Mouse (Mus musculus): ENCODE data around the gene Fam228a. TPM values are rescaled to one million over a fixed set of nuclear protein-coding genes. Genes with fewer than 3 reads are reported as not detected.

The Fam228a gene
- polyA plus RNA-seq, 1 experiment from 2014 or later = 0.60 TPM

DNA sequence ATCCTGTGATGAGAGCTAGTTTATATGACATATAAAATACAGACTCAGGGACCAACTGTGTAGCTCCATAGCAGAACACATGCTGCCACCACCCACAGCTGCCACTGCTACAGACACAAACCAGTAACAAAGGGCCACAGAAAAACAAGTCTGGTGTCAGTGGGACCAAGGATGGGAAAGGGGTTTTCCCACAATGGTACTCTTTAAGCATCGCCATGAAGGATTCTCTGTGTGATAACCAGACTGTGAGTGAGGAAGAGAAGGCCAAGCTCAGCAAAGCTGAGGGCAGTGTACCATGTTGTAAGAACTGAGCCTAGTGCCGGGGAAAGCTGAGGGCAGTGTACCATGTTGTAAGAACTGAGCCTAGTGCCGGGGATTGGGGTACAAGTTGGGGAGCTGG is 47.0 kb downstream of the Fam228a start:
- Histone ChIP-seq H3K4me1 (ENCODE audit: control insufficient read depth, insufficient read depth, low read length) (no peaks in the 10 kb centered on the region), H3K27ac (replicated peaks; ENCODE audit: low read depth, low read length) (no peak overlapping the region), H3K4me3 (ENCODE audit: low read depth, low read length) (no peak overlapping the region), H3K36me3 (replicated peaks; ENCODE audit: control insufficient read depth, insufficient read depth, low read depth, low read length) (no peaks in the 10 kb centered on the region), H3K27me3 (ENCODE audit: control insufficient read depth, insufficient read depth, low read length) (no peaks in the 10 kb centered on the region), H3K4me2 (ENCODE audit: low read depth, low read length) (no peak overlapping the region), H3K9me3 (replicated peaks; ENCODE audit: control insufficient read depth, low read length) (no peaks in the 10 kb centered on the region), H3K9ac (replicated peaks; ENCODE audit: low read length) (no peak overlapping the region)
- ATAC-seq (replicated peaks; ENCODE audit: insufficient number of reproducible peaks, low FRiP score, low TSS enrichment, low read depth) = no peak
- 87% methylated on average over 3 of the region's 3 CpGs for WGBS
- no peak for DNase-seq (ENCODE audit: low spot score)

DNA sequence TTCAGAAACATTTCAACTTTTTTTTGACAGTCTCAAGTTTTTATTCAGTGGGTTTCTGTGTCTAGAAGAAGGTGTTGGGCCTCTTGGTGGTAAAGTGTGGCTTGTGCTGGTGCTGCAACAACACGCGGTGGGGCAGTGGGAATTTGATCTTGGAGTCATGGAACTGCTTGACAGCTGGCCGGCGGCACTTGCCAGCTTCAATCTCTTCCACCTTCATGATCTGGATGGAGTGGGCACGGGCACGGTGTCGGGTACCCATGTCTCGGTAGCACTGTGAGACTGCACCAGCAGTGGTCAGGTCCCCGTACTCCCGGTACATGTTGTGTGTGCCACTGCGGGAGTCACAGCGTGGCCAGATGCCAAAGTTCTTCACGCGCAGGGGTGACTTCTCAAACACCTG is 48.9 kb downstream of the Fam228a start:
- no peaks in the 10 kb centered on the region for H3K4me1 ChIP-seq (ENCODE audit: control insufficient read depth, insufficient read depth, low read length)
- H3K4me2 ChIP-seq (ENCODE audit: low read depth, low read length) = no peak overlapping the region
- no peak overlapping the region for H3K9ac ChIP-seq (replicated peaks; ENCODE audit: low read length)
- no peaks in the 10 kb centered on the region for H3K9me3 ChIP-seq (replicated peaks; ENCODE audit: control insufficient read depth, low read length)
- DNase-seq (ENCODE audit: low spot score) (no peak), ATAC-seq (replicated peaks; ENCODE audit: insufficient number of reproducible peaks, low FRiP score, low TSS enrichment, low read depth) (no peak)
- H3K4me3 ChIP-seq (ENCODE audit: low read depth, low read length) = no peak overlapping the region
- no peaks in the 10 kb centered on the region for H3K36me3 ChIP-seq (replicated peaks; ENCODE audit: control insufficient read depth, insufficient read depth, low read depth, low read length)
- no peaks in the 10 kb centered on the region for H3K27me3 ChIP-seq (ENCODE audit: control insufficient read depth, insufficient read depth, low read length)
- WGBS = 94% methylated on average over 14 of the region's 14 CpGs
- H3K27ac ChIP-seq (replicated peaks; ENCODE audit: low read depth, low read length) = no peak overlapping the region

DNA sequence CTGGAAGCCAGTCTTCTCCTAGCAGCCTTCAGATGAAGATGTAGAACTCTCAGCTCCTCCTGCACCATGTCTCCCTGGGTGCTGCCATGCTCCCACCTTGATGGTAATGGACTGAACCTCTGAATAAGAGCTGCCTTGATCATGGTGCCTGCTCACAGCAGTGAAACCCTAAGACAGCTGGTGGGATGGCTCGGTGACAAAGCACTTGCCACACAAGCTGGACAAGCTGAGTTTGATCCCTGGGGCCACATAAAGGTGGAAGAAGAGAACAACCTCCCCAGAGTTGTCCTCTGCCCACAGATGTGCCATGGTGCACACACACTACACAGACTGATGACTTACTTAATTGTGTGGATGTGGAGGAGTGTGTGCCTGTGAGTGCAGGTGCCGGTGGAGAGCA is 49.8 kb downstream of the Fam228a start:
- Histone ChIP-seq H3K27me3 (ENCODE audit: control insufficient read depth, insufficient read depth, low read length) (no peaks in the 10 kb centered on the region), H3K36me3 (replicated peaks; ENCODE audit: control insufficient read depth, insufficient read depth, low read depth, low read length) (no peaks in the 10 kb centered on the region), H3K4me1 (ENCODE audit: control insufficient read depth, insufficient read depth, low read length) (no peaks in the 10 kb centered on the region), H3K27ac (replicated peaks; ENCODE audit: low read depth, low read length) (no peak overlapping the region), H3K4me3 (ENCODE audit: low read depth, low read length) (no peak overlapping the region), H3K9me3 (replicated peaks; ENCODE audit: control insufficient read depth, low read length) (no peaks in the 10 kb centered on the region), H3K9ac (replicated peaks; ENCODE audit: low read length) (no peak overlapping the region), H3K4me2 (ENCODE audit: low read depth, low read length) (no peak overlapping the region)
- DNase-seq (ENCODE audit: low spot score) (no peak), ATAC-seq (replicated peaks; ENCODE audit: insufficient number of reproducible peaks, low FRiP score, low TSS enrichment, low read depth) (no peak)
- 81% methylated on average over 2 of the region's 2 CpGs for WGBS

DNA sequence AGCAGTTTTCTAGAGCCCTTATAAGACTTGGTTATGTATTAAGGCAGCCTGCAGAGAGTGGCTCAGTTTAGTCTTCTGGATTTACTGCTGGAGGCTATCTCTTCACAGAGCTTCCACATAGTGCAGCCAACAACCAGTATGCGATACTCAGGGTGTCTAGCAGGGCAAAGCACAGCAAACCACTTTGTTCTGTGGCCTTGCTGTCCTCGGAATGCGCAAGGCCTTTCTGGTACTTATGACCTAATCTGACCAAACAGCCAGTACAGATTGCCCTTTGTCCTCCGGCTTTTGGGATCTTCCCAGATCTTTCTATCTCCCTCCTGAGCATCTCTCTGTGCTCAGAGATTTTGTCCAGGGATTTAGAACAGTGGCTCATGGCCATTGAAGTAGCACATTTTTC is 52.8 kb downstream of the Fam228a start:
- Histone ChIP-seq H3K4me2 (ENCODE audit: low read depth, low read length) (no peak overlapping the region), H3K9ac (replicated peaks; ENCODE audit: low read length) (no peak overlapping the region), H3K36me3 (replicated peaks; ENCODE audit: control insufficient read depth, insufficient read depth, low read depth, low read length) (no peaks in the 10 kb centered on the region), H3K4me1 (ENCODE audit: control insufficient read depth, insufficient read depth, low read length) (no peaks in the 10 kb centered on the region), H3K27ac (replicated peaks; ENCODE audit: low read depth, low read length) (no peak overlapping the region), H3K4me3 (ENCODE audit: low read depth, low read length) (no peak overlapping the region), H3K27me3 (ENCODE audit: control insufficient read depth, insufficient read depth, low read length) (no peaks in the 10 kb centered on the region), H3K9me3 (replicated peaks; ENCODE audit: control insufficient read depth, low read length) (no peaks in the 10 kb centered on the region)
- 61% methylated on average over 4 of the region's 4 CpGs for WGBS
- no peak for DNase-seq (ENCODE audit: low spot score)
- no peak for ATAC-seq (replicated peaks; ENCODE audit: insufficient number of reproducible peaks, low FRiP score, low TSS enrichment, low read depth)

DNA sequence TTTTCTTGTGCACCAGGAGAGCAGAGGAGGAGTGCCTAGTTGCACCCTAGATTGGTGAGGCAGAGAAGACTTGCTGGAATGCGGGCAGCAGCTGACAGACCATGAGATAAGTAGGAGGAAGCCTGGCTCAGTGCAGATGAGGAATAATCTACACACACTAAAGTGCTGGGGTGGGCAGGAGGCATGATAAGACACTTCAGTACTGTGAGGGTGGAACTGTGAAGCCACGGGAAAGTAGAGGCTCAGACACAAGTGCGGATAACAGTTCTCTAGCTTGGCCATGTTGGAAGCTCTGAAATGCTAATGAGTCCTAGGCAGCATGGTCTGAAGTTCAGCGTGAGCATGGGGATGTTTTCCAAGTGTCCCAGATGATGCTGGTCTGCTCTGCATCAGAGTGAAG is 58.3 kb downstream of the Fam228a start:
- no peaks in the 10 kb centered on the region for H3K9me3 ChIP-seq (replicated peaks; ENCODE audit: control insufficient read depth, low read length)

DNA sequence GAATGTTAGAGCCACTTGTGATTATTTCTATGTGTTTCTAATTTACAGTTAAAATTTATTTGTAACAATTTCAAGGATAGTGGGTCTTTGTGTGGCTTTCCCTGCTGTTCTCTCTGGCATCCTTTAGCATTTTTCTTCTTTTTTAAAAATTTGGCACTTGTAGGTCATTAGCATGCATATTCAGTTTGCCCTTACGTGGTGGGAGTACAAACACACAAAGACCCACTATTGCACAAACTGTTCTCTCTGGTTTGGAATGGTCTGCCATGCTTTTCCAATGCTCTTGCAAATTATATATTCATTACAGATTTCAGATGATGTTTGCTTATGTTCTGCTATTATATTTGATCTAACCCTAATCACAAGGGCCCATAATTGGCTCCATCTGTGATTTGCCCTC is 61.9 kb downstream of the Fam228a start:
- H3K4me2 ChIP-seq (ENCODE audit: low read depth, low read length) = no peak overlapping the region
- H3K36me3 ChIP-seq (replicated peaks; ENCODE audit: control insufficient read depth, insufficient read depth, low read depth, low read length) = no peaks in the 10 kb centered on the region
- no peaks in the 10 kb centered on the region for H3K27me3 ChIP-seq (ENCODE audit: control insufficient read depth, insufficient read depth, low read length)
- H3K27ac ChIP-seq (replicated peaks; ENCODE audit: low read depth, low read length) = no peak overlapping the region
- ATAC-seq (replicated peaks; ENCODE audit: insufficient number of reproducible peaks, low FRiP score, low TSS enrichment, low read depth) (no peak), DNase-seq (ENCODE audit: low spot score) (no peak)
- no peak overlapping the region for H3K9ac ChIP-seq (replicated peaks; ENCODE audit: low read length)
- 76% methylated on average over 1 of the region's 1 CpGs for WGBS
- H3K4me1 ChIP-seq (ENCODE audit: control insufficient read depth, insufficient read depth, low read length) = no peaks in the 10 kb centered on the region
- no peaks in the 10 kb centered on the region for H3K9me3 ChIP-seq (replicated peaks; ENCODE audit: control insufficient read depth, low read length)
- H3K4me3 ChIP-seq (ENCODE audit: low read depth, low read length) = no peak overlapping the region

More for the DNA sequence above, 58.3 kb downstream of the Fam228a start:
- H3K9ac ChIP-seq (replicated peaks; ENCODE audit: low read length) = no peak overlapping the region
- WGBS = 84% methylated on average over 4 of the region's 4 CpGs
- no peak overlapping the region for H3K27ac ChIP-seq (replicated peaks; ENCODE audit: low read depth, low read length)
- ATAC-seq (replicated peaks; ENCODE audit: insufficient number of reproducible peaks, low FRiP score, low TSS enrichment, low read depth) = no peak
- no peak overlapping the region for H3K4me3 ChIP-seq (ENCODE audit: low read depth, low read length)
- H3K4me2 ChIP-seq (ENCODE audit: low read depth, low read length) = no peak overlapping the region
- no peaks in the 10 kb centered on the region for H3K27me3 ChIP-seq (ENCODE audit: control insufficient read depth, insufficient read depth, low read length)
- no peaks in the 10 kb centered on the region for H3K36me3 ChIP-seq (replicated peaks; ENCODE audit: control insufficient read depth, insufficient read depth, low read depth, low read length)
- no peak for DNase-seq (ENCODE audit: low spot score)
- no peaks in the 10 kb centered on the region for H3K4me1 ChIP-seq (ENCODE audit: control insufficient read depth, insufficient read depth, low read length)

DNA sequence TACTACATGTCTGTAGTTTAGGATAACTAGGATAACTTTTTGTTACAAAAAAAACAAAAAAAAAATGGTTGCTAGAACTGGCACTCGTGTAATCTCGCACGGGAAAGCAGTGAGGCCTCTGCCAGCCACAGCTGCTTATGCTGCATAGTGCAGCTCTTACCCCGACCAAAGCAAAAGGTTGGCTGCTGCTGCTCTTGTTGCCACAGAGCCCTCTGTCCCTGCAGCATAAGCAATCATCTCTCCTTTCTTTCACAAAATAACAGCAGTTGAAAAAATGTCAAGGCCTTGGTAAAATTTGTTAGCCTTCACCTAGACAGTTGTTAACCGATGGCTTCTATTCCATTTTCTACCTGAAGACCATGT is 72.6 kb downstream of the Fam228a start:
- WGBS = 87% methylated on average over 5 of the region's 5 CpGs
- ATAC-seq (replicated peaks; ENCODE audit: insufficient number of reproducible peaks, low FRiP score, low TSS enrichment, low read depth) = no peak

DNA sequence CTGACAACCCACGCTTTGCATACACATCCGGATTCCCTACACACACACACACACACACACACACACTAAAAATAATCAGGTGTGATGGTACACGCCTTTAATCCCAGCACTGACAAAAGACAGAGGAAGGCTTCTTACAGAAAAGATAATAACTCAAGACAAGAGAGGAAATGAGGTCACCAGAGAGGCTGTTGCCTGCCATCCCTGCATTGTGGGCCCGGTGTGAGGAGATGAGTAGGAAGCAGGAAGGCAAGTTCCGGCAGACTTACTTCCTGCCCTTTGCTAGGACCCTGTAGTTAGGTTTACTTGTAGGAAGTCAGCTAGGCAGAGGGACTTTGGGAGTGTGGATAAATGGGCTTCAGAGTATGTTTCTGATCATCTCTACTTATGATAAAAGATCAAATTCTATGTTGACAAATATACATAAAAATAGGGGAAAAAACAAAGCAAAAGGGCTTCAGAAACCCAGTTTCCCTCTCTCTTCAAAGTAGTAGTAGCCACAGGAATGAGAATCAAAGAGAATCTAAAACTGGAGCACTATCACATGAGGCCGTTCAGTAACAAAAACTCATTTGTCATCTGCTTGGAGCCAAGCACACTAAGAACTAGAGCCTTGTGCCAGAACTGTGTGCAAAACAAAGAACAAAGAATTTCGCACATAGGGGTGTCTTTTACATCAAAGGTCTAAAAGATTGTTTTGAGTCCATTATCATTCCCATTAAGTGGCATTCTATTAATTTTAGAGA is 73.1 kb downstream of the Fam228a start:
- no peak for DNase-seq (ENCODE audit: low spot score)

More for the DNA sequence above, 72.6 kb downstream of the Fam228a start:
- Histone ChIP-seq H3K4me2 (ENCODE audit: low read depth, low read length) (no peak overlapping the region), H3K9me3 (replicated peaks; ENCODE audit: control insufficient read depth, low read length) (no peaks in the 10 kb centered on the region), H3K27ac (replicated peaks; ENCODE audit: low read depth, low read length) (no peak overlapping the region), H3K4me3 (ENCODE audit: low read depth, low read length) (no peak overlapping the region), H3K4me1 (ENCODE audit: control insufficient read depth, insufficient read depth, low read length) (no peaks in the 10 kb centered on the region), H3K27me3 (ENCODE audit: control insufficient read depth, insufficient read depth, low read length) (no peaks in the 10 kb centered on the region), H3K9ac (replicated peaks; ENCODE audit: low read length) (no peak overlapping the region), H3K36me3 (replicated peaks; ENCODE audit: control insufficient read depth, insufficient read depth, low read depth, low read length) (no peaks in the 10 kb centered on the region; the same call in 1 of the 2 replicates)
- DNase-seq (ENCODE audit: low spot score) = no peak

More for the DNA sequence above, 73.1 kb downstream of the Fam228a start:
- no peak for ATAC-seq (replicated peaks; ENCODE audit: insufficient number of reproducible peaks, low FRiP score, low TSS enrichment, low read depth)
- H3K27me3 ChIP-seq (ENCODE audit: control insufficient read depth, insufficient read depth, low read length) = no peaks in the 10 kb centered on the region
- H3K36me3 ChIP-seq (replicated peaks; ENCODE audit: control insufficient read depth, insufficient read depth, low read depth, low read length) = no peaks in the 10 kb centered on the region; the same call in 1 of the 2 replicates
- H3K9ac ChIP-seq (replicated peaks; ENCODE audit: low read length) = no peak overlapping the region
- no peak overlapping the region for H3K4me2 ChIP-seq (ENCODE audit: low read depth, low read length)
- no peak overlapping the region for H3K4me3 ChIP-seq (ENCODE audit: low read depth, low read length)
- H3K27ac ChIP-seq (replicated peaks; ENCODE audit: low read depth, low read length) = no peak overlapping the region
- WGBS = 65% methylated on average over 7 of the region's 7 CpGs
- H3K9me3 ChIP-seq (replicated peaks; ENCODE audit: control insufficient read depth, low read length) = no peaks in the 10 kb centered on the region
- H3K4me1 ChIP-seq (ENCODE audit: control insufficient read depth, insufficient read depth, low read length) = no peaks in the 10 kb centered on the region

All from embryonic facial prominence, embryonic 11.5 days (tissue).